Comparison of ENCODE assay signal across 18 mouse cellular contexts in the genomic region with DNA sequence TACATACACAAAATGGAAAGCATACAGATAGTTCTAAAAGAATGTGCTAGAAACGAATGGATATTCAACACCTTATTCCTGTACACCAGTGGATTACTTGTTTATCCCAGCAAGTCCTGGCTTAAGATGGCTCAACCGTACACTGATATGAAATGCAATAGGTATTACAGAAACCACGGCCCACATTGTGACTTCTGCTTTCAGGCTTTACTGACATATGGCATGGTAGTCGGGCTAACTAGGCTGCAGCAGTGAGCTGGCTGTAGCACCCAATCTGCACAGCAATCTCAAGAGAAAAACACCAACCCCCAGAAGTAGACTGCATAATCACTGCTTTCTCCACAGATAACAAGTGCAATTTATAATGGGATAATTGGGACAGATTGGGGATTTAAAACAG.
"Had no signal": no experiment of that assay in that cellular context is flagged by ENCODE, and none has a peak within 500 bp of the region (broad histone marks: within the 10 kb centered on the region; RNA-seq: fewer than 3 reads in every experiment).

No protein-coding gene starts in this region.

- H3K27ac ChIP-seq: liver, embryonic 15.5 days; lung, embryonic 15.5 days; midbrain, embryonic 10.5 days; midbrain, embryonic 12.5 days; neural tube, embryonic 13.5 days; neural tube, embryonic 15.5 days had no signal

- ATAC-seq: liver, postnatal 0 days; lung, postnatal 0 days; midbrain, embryonic 16.5 days had no signal

- H3K4me3 ChIP-seq: liver, embryonic 15.5 days; lung, embryonic 15.5 days; midbrain, embryonic 10.5 days; midbrain, embryonic 12.5 days; myocyte; neural tube, embryonic 13.5 days; neural tube, embryonic 15.5 days had no signal

- H3K4me1 ChIP-seq: liver, embryonic 15.5 days; lung, embryonic 15.5 days; midbrain, embryonic 10.5 days; midbrain, embryonic 12.5 days; neural tube, embryonic 13.5 days; neural tube, embryonic 15.5 days had no signal

- H3K27me3 ChIP-seq: liver, embryonic 15.5 days; lung, embryonic 15.5 days; midbrain, embryonic 12.5 days; neural tube, embryonic 13.5 days; neural tube, embryonic 15.5 days had no signal

- DNase-seq: liver, postnatal 0 days; lung, adult 2 months; lung, postnatal 4 days; midbrain, embryonic 14.5 days; right cerebral cortex, postnatal 14 days; spleen, adult 18-20 months; thymus, adult 18-20 months; thymus, postnatal 14 days; thymus, postnatal 36 days had no signal

- H3K9me3 ChIP-seq: liver, embryonic 15.5 days; lung, embryonic 15.5 days; midbrain, embryonic 10.5 days; midbrain, embryonic 12.5 days; neural tube, embryonic 13.5 days; neural tube, embryonic 15.5 days had no signal
